Mouse (Mus musculus) bone marrow macrophage, adult 2 months (primary cell): ENCODE data around the gene Asf1b.

Source experiments
- CTCF ChIP-seq: IDR thresholded peaks from 2 replicates; pipeline ENCODE4 v1.5.1; 2012; ENCODE audit warnings: low read depth, mild to moderate bottlenecking, low read length, moderate library complexity
- POLR2A ChIP-seq: IDR thresholded peaks from 2 replicates; pipeline ENCODE4 v1.6.1; 2012; ENCODE audit warnings: mild to moderate bottlenecking, low read depth, low read length, borderline replicate concordance

DNA sequence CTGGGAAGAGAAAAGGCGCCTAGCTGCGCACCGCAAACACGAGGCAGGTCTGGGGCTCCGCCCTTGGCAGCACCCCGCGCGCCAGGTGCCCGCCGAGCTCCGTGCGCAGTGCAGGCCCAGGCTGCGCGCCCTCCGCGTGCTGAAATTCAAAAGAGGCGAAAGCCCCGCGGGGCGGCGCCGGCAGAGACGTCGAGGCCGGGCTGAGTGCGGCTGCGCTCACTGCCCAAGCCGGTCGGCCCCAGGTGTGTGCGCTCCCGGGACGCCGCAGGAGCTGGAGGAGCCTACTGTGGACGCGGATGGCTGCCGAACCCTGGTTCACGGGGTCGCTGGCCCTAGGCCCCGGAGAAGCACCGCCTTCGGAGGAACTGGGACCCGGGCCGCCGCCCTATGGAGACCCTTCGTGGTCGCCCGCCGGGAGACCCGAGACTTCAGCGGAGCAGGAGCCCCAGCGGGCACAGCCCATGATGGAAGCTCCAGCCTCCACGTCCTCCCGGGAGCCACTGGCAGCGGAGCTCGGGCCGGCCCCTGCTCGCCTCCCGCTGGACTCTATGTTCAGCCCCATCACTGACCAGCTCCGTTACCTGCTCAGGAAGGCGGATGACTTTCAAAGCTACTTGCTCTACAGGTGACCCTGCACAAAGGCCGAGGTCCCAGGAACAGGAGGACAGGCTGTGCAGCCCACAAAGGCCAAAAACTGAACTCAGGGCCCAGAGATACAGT is 46.1 kb downstream of the Asf1b start, which contains the start of gene 1700067K01Rik:
- TF ChIP-seq CTCF = no peak
- no peak for TF ChIP-seq POLR2A
